Mouse (Mus musculus): ENCODE results near the gene Metap2.
"Not testable (repeated sequence)": the region's sequence is repeated elsewhere in the genome, so short reads cannot be mapped to it uniquely, and the experiment has no call there.

Metap2 gene

DNA sequence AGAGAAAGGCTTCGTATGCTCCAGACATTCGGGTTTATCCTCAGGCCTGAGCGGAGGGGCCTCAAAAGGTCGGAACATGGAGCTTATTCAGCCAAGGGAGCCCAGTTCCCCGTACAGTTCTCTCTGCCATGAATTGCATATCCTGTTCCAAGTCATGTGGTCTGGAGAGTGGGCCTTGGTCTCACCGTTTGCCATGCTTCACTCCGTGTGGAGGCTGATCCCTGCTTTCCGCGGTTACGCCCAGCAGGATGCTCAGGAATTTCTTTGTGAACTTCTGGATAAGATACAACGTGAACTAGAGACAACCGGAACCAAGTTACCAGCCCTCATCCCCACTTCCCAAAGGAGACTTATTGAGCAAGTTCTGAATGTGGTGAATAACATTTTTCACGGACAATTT lies 50.2 kb downstream of the Metap2 start:
- no peak for DNase-seq (ENCODE audit: low read depth, low spot score)

GRCm38 (mm10) chr10:93835115-93835514 lies 61.8 kb downstream of the Metap2 start:
- DNase-seq (ENCODE audit: low read depth, low spot score) = not testable (repeated sequence)

DNA sequence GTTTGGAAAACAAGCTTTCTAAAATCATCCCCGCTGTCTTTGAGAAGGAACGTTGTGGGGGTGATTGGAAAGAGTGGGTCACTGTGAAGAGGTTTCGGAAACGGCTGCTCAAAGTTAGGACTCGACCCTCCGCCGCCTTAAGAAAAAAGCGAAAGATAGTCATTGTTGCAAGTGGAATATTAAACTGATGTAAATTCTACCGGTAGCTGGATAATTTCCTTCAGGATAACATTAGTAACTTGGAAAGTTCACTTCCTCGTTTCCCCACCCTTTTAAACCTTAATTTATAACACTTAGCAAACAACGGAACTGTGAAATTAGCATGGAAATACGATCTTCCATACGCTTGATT lies 62.5 kb downstream of the Metap2 start:
- DNase-seq (ENCODE audit: low read depth, low spot score) = no peak

DNA sequence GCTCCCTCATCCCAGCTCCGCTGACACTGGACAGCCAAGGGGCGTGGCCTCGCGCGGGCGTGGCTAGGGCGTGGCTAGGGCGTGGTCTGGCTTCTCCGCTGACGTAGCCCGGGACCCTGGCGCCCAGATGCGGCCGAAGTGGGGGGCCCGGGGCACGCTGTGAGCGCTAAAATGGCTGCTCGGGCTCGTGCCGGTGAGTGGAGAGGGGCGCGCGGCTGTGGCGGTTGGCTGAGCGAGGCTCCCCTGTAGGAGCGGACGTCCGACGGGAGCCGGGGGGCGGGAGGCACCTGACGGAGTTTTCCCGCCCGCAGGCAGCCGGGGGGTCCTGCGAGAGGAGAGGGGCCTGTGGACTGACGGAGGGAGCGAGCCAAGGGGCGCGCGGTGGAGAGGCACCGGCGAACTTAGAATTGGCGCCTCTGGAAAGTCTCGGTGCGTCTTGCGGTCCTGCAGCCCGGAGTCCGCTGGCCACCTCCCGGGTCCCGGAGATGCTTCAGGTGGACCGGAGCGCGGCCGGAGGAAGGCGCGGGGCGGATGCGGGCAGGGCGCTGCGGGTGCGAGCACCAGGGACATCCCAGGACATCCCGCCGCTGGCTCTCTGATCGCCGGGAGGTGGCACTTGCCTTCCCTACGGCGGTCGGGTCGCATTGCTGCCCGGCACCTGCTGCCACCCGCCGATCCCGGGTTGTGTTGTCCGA lies 63.0 kb downstream of the Metap2 start:
- DNase-seq (ENCODE audit: low read depth, low spot score) = peak; percentile 21

DNA sequence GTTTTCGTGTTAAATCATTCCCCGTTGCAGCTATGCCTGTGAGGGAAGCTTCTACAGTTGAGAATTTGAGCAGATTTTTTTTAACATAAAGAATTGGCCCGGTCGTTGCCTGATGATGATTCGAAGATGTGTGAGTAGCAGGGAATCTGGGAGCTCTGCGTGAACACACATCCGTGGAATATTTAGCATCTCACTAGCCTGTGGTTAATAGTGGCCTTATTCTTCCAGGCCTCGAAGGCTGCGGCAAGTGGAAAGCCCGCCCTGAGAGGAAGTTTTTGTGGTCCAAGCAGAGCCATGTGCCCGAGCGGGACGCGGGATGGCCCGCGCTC lies 63.6 kb downstream of the Metap2 start:
- no peak for DNase-seq (ENCODE audit: low read depth, low spot score)

GRCm38 (mm10) chr10:93832811-93833210 lies 64.1 kb downstream of the Metap2 start:
- DNase-seq (ENCODE audit: low read depth, low spot score) = no peak

- no peak for DNase-seq (ENCODE audit: low read depth, low spot score)
These were observed 64.9 kb downstream of the Metap2 start for GRCm38 (mm10) chr10:93831730-93832574.

DNA sequence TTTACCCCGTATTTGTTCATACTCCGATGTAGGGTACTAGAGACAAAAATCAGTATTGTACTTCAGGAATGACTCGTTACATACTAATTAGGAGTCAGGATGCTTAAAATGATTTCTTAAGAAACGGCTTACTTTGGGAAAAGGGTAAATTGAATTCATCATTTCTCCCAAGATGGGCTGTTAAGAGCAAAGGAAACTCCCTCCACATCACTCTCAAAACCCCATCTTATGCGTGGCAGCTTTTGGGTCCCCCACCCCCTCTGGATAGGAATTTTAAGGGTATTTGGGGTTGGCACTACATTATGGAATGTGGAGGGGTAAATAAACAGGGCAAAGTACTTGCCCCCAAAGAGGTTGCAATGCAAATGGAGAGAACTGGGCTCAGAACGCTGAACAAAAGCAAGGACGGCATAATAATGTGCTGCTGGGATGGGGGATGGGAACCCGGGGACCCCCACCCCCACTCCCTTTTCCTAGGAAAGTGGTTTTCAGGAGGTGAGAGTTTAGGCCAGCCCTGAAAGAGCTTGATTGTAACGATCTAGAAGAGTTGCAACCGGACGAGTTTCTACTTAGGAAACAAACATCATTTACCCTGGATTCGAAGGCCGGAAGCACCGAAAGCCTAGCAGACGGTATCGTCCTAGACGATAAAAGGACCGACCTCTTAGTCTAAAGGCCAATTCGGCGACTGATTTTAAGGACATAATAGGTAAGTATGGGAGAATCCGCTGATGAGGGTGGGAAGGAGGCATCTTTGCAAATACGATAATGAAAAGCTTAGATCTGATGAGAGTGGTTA lies 65.8 kb downstream of the Metap2 start, which contains the start of gene Usp44:
Gene Usp44 (plus strand): TSS at position 625 of the 799 bp plus-strand sequence.
- no peak for DNase-seq (ENCODE audit: low read depth, low spot score)

DNA sequence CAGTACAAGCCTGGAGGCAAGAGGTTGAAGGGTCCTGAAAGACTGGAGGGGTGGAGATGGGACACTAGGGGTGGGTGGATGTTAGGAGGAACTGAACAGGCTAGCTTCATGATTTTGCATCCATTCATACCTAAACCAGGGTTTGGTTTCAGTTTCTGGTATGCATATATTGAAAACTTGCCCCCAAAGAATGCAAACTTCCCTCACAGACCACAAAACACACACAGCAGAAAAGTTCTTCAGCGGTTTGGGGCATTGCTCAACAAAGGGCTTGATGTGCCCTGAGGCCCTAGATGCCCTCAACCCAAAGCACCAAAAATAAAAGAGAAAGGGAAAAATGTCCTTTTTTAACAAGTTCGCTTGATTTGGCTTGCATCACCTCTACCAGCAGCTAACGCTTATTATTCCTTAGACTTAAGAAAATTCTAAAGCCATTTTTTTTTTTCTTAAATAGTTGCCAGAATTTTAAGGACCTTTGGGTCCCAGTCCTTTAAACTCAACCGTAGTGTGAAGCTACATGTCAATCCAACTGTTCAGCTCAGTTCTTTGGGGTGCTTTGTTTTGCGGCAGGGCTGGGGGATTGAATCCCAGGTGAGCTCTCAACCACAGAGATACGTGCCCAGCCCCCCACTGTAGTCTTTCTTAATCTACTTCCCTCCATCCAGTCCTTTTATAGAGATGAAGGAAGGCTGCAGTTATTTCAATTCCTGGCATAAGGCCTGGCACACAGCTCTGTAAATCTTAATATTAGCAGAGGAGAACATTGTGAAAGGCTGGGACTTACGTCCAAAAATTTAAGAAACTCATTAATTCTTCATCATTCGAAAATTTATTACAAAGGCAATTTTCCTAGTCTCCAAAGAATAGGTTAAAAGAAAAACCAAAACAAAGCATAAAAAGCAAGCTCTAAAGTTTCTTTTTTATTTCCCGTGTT lies 66.7 kb downstream of the Metap2 start:
- no peak for DNase-seq (ENCODE audit: low read depth, low spot score)

- peak; percentile 54 for DNase-seq (ENCODE audit: low read depth, low spot score)
These were observed 78.2 kb downstream of the Metap2 start for GRCm38 (mm10) chr10:93818661-93819060.

DNA sequence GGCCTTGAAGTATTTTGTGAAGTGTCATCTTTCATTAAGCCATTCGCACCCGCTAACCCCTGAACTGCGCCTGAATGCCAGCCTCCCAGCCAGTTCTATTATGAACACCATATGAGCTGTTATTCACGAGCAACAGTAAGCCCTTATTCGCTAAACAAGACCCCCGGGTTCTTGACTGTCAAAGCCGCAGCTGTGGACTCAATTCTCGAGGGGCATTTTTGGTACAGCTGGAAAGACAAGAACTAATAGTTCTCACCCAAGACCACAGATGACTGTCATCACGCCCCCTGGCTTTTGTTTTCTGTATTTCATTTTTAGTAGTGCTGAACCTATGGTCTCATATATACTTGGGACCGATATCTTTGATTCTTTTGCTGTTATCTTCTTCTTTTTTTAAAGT lies 83.1 kb downstream of the Metap2 start:
- DNase-seq (ENCODE audit: low read depth, low spot score) = peak; percentile 13

DNA sequence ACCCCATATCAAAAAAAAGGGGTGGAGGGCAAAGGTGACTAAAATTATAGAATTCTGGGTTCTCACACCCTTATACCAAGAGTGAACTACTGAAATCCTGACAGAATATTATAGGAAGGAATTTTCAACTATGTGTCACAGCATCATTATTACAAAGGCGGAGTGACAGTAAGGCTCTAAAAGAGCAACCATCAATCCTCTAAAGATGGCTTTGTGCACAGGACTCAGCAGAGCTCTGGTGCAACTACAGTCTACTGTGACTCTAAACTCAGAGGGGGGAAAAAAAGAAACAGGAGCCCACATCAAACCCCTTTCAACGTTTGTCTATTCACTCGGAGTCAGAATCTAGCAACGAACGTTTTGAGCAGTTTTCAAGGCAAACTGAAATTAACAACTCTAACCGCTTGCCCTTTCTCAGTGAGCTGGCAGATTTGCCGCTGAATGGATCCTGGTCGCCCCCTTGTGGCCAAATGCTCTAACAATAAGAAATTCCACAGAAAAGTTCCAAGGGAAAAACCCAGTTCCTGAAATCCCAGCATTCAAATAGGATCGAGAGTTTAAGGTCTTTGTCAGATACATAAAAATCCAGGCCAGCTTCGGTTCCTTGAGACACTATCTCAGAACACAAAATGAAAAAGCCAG lies 84.0 kb downstream of the Metap2 start:
- DNase-seq (ENCODE audit: low read depth, low spot score) = peak; percentile 44

DNA sequence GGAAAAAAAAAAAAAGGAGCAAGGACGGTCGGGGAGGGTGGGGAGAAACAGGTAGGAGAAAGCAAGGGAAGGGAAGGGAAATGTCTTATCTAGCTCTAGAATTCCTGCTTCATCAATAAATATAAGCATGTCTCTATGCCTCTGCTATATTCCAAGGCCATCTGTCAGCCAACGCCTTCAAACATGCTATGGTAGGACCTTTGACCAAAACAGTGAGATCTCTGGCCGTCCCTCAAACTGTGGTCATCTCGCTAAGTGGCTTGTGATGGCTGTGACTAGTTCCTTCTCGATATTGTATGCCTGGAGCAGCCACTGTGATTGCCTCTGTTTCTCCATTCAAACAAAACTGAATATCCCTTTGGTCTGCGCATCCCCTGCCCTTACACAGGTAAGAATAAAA lies 84.8 kb downstream of the Metap2 start:
- DNase-seq (ENCODE audit: low read depth, low spot score) = no peak

DNA sequence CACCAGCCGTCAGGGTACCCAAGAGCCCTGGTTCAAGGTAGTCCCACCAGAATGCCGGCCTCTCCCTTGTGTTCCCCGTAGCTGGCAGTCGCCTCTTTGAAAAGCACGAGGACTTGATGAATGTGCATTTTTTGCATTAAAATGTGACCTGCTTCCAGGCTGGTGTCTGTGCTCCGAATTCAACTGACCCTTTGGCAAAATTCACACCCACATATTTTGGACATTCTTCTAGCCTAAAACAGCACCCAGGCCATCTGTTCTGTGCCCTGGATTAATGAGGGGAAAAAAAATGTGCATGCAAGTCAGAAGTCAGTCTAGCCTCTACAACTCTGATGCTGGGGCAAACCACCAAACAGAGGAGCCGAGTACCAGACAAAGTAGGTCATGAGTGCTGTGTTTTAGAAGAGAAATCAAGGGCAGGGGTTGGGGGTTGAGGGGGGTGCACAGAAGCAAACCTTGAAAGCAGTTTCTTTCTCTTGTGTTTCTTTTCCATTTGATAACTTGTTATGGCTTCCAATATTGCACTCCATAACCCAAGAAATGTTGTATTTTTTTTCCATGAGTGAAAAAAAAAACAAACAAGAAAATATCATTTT lies 86.2 kb downstream of the Metap2 start:
- no peak for DNase-seq (ENCODE audit: low read depth, low spot score)

GRCm38 (mm10) chr10:93809438-93809837 lies 87.5 kb downstream of the Metap2 start:
- not testable (repeated sequence) for DNase-seq (ENCODE audit: low read depth, low spot score)

Data from skeletal muscle tissue, adult 2 months (tissue).